ENCODE assay signal across 8 mouse cellular contexts in the genomic region with DNA sequence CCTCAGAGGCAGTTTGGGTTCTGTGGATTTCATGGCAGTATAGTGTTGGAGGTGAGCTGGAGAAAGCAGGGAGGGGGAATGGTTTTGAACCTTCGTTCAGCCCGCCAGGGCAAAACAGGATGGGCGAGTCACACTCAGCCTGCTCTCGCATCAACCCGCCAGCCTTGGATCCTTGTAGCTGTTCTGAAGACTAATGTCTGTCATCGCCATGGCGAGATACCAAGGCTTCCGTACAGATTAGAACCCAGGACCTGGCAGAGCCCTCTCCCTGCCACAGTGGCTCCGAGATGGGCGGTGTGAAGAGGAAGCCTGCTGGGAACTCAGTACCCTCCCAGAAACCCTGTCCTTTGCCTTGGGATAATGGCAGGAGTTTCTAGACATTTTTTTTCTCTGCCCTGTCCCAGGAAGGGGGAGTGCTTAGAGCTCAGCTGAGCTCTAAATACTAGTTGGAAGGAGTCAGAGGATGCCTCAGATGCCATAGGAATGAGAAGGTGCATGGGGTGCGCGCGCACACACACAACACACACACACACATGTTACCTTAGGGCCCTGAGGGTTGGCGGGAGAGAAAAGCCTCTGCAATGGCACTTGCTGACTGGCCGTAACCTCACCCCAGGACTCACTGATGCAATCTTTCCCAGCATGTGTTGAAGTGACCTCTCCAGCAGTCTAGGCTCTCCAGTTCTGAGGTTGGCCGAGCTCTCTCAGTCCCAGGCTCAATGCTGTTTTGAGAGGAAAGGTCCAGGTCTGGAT. TPM values are rescaled to one million over a fixed set of nuclear protein-coding genes. Genes with fewer than 3 reads are reported as not detected.
DNase-seq lines count a peak whose midpoint lies in the region; TF ChIP-seq lines count a peak whose summit lies in the region.

No protein-coding gene starts in this region.

- 69% methylated on average over 16 of the region's 16 CpGs for WGBS in lung, adult 2 months

- no peak for TF ChIP-seq CTCF in lung, adult 2 months (IDR thresholded peaks at IDR 0.05; ENCODE audit: insufficient read depth, low read length)

- peak; percentile 70 for DNase-seq in gastrocnemius, adult 18-20 months (ENCODE audit: low spot score)
- no peak for DNase-seq in gastrocnemius, postnatal 14 days
- DNase-seq in testis, postnatal 10 days (ENCODE audit: low spot score): peak; percentile 42
- no peak for DNase-seq in testis, postnatal 14 days (ENCODE audit: low spot score)
- peak; percentile 44 for DNase-seq in lung, adult 2 months
- no peak for DNase-seq in embryo, embryonic 11 days
- no peak for DNase-seq in thymus, postnatal 36 days
- no peak for DNase-seq in spleen, adult 12 weeks (ENCODE audit: low spot score)

- H3K4me3 ChIP-seq in lung, adult 2 months (replicated peaks; ENCODE audit: extremely low read depth, low read depth, low read length): no peak overlapping the region

- intact Hi-C loops in gastrocnemius, postnatal 14 days (cut with DNase I; ENCODE audit: low total_unique reads): loop anchor here (2.0 kb wide), 1 partner anchor 25 kb away; no protein-coding TSS in a partner anchor

- TF ChIP-seq POLR2A in lung, adult 2 months (IDR thresholded peaks at IDR 0.05; ENCODE audit: borderline replicate concordance, extremely low read depth, low read depth, low read length): no peak

- peaks cover 35% of the 10 kb centered on the region for H3K4me1 ChIP-seq in lung, adult 2 months (ENCODE audit: control insufficient read depth, insufficient read depth, low read length)

RNA-seq across cellular contexts. Expression of a gene that starts 14.0 kb away (rescaled TPM):
- 10 to 100 TPM; 44.9 to 46.5 TPM for total RNA-seq in gastrocnemius, adult 18-20 months (2021)
- 10 to 100 TPM; 34.6 to 42.8 TPM for total RNA-seq in gastrocnemius, postnatal 14 days (2021)
- polyA plus RNA-seq in lung, adult 2 months (2012; rRNA removed): 107 and 119 TPM in 2 replicates

RNA-seq across cellular contexts. Expression of a gene that starts 49.0 kb away (rescaled TPM):
- total RNA-seq in gastrocnemius, adult 18-20 months (2021): 10 to 100 TPM; 51.9 to 58.7 TPM
- total RNA-seq in gastrocnemius, postnatal 14 days (2021): 100 to 1,000 TPM; 285 to 408 TPM
- 7.5 and 12.8 TPM in 2 replicates for polyA plus RNA-seq in lung, adult 2 months (2012; rRNA removed)

Comparison
In these comparisons a context has a peak if more than half of its experiments do, and no peak if none do; other contexts are left out.
1. DNase-seq: peak in gastrocnemius, adult 18-20 months (single experiment), testis, postnatal 10 days (single experiment) and lung, adult 2 months (single experiment); none in gastrocnemius, postnatal 14 days (single experiment), testis, postnatal 14 days (single experiment), embryo, embryonic 11 days (single experiment), thymus, postnatal 36 days (0 of 2) and spleen, adult 12 weeks (single experiment).
2. RNA of a gene that starts 49.0 kb away (total RNA-seq): 285 to 408 TPM in gastrocnemius, postnatal 14 days; 51.9 to 58.7 TPM in gastrocnemius, adult 18-20 months; every median in the first group is over 4 times any median in the second.